Mouse (Mus musculus): Measurements from ENCODE around the gene Arhgap27.

Gene Arhgap27

DNA sequence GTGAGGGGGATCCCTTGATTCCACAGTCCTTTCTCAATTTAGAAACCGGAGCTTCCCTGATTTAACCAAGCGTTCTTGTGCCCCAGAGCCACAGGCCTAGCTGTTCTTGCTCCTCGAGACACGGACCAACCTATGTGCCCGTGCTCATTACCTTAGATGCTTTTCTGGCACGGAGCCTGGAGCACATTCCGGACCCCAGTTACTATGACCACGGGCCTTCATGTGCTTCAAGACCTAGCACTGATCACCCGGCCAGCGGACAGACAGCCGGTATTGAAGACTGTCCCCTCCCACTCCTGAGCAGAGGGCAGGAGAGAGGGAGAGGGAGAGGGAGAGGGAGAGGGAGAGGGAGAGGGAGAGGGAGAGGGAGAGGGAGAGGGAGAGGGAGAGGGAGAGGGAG, 8.2 kb downstream of the Arhgap27 start:
- DNase-seq (ENCODE audit: low read depth), result no peak

GRCm38 (mm10) chr11:103354033-103354432, 9.5 kb downstream of the Arhgap27 start:
- DNase-seq (ENCODE audit: low read depth), result no peak

DNA sequence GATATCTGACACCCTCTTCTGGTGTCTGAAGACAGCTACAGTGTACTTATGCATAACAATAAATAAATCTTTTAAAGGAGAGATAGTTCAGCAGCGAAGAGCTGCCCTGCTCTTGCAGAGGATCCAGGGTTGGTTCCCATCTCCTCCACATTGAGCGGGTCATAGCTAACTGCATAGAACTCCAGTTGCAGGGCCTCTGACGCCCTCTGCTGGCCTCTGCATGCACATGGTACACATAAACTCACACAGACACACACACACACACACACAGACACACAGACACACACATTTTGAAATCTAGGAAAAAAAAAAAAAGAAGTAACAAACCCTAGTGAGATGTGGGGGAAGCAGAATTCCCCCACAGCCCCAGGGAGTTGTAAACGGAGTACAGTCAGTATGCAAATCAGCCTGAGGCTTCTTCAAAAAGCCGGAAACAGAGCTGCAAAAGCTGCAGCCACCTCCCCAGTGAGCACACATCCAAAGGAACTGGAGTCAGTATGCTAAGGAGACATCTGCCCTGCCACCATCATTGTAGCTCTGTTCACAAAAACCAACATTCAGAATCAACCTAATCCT, 11.2 kb downstream of the Arhgap27 start:
- no peak for DNase-seq (ENCODE audit: low read depth)

DNA sequence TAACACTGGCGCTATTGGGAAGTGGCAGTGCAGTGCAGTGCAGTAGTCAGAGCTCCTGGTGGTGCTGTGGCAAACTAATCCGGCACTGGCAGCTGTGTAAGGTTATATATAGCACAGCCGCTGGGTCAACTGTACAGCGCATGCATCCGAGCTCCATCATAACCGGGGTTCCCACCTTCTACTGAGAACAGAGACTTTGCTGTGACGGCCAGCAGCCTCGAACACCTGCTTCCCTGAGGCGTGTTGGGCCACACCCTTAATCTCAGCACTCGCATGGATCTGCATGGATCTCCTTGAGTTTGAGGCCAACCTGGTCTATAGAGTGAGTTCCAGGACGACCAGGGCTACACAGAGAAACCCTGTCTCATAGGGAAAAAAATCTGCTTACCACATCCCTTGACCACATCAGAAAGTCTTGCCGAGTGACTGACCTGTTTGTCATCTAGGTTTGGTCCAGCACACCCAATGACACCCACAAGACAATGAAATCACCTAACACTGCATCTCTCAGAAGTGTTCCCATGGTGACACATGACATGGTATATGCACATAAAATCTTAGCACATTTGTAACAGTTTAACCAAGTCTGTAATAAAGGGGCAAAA, 12.7 kb downstream of the Arhgap27 start:
- DNase-seq (ENCODE audit: low read depth), result no peak

- DNase-seq (ENCODE audit: low read depth), result no peak
Measured at GRCm38 (mm10) chr11:103349699-103350098, 13.8 kb downstream of the Arhgap27 start.

GRCm38 (mm10) chr11:103346657-103347056, 16.8 kb downstream of the Arhgap27 start:
- DNase-seq (ENCODE audit: low read depth), result no peak

DNA sequence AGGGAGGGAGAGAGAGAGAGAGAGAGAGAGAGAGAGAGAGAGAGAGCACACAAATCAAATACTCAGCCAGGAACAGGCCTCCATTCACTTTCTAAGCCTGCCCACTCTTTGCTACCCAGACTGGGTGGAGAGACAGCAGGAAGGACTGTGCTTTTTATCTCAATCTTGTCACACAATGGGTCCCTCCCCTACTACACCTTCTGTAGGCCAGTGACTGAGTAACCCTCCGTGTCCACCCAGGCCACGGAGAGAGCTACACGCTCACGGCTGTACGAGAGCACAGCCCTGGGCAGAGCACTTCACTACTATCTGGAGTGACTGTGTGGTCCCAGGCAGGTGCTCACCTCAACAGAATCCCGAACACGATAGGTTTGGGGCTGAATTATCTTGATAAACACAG, 17.3 kb downstream of the Arhgap27 start:
- DNase-seq (ENCODE audit: low read depth), result no peak

- DNase-seq (ENCODE audit: low read depth), result no peak
Measured at GRCm38 (mm10) chr11:103345408-103346091, 17.9 kb downstream of the Arhgap27 start.

DNA sequence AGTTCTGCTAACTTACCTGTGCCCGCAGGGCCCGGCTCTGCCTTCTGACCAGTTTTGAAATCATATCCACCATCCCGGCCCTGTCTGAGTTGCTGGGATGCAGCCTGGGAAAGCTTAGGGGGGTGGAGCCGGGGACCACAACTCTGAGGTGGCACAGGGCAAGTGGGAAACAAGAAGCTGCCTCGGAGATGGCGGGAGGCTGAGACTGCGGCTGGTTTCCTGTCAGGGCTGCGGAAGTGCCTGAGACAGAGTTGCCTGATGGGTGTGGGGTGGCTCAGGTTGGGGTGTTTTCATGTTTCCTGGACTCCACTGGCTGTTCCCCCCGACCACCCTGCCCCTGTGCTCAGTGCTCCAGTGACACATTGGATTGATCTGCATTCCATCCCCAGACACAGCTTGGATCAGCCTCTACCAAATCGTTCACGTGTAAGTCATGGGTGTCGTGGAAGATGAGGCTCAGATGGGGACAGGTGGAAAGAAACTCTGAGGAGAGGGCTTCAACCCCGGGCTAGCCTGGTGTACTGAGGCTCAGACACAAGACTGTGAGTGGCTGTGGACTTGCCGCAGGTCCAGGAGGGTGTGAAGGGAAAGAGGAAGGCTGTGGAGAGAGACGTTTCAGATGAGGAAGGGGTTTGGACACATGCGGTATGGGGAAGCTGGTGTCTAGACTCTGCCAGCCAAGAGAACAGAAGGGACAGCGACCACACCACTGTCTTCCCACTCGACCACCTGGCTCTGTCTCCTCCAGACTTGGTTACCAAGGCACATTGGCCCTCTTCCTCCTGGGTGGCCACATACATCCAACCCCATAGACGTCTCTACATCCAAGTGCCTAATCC, 18.8 kb downstream of the Arhgap27 start:
- no peak for DNase-seq (ENCODE audit: low read depth)

DNA sequence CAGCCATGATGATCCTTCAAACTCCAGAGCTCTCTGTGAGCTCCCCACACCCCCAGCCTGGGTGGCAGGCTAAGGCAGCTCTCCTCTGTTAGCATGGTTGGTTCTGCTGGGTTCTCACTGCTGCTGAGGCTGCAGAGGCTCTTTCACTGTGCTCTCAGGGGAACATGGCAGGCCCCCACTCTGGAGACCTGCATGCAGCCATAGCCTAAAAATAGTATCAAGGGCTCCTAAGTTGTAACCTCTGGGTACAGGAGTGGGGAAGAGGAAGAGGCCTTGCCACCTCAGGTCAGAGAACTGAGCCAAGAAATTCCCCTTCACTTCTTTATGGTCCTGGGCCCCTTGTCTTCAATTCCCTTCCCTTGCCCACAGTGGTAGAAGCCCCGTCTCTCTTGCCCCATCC, 19.6 kb downstream of the Arhgap27 start:
- DNase-seq (ENCODE audit: low read depth), result no peak

- DNase-seq (ENCODE audit: low read depth), result no peak
Measured at GRCm38 (mm10) chr11:103343063-103343462, 20.4 kb downstream of the Arhgap27 start.

DNA sequence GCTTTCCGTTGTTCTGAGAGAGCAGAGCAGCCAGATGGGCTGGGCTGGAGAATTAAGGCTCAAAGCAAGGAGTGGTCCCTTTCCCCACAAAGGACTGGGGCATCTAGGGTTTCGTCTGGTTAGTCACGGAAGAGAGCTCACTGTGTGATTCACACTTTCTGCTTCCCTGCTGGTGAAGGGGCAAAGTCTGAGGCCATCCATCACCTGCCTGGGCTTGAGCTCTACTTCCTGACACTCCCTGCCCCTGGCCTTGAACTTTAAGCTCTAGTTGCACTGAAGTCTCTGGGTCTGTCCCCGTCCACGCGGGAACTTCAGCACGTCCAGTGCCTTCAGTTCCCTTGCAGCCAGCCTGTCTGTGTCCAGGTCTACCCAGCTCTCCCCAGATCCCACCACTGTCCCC, 22.8 kb downstream of the Arhgap27 start:
- no peak for DNase-seq (ENCODE audit: low read depth)

- no peak for DNase-seq (ENCODE audit: low read depth)
Measured at GRCm38 (mm10) chr11:103340130-103340529, 23.4 kb downstream of the Arhgap27 start.

GRCm38 (mm10) chr11:103339414-103340119, 23.9 kb downstream of the Arhgap27 start:
- DNase-seq (ENCODE audit: low read depth), result no peak

GRCm38 (mm10) chr11:103338671-103339070, 24.8 kb downstream of the Arhgap27 start:
- DNase-seq (ENCODE audit: low read depth), result no peak

GRCm38 (mm10) chr11:103338119-103338518, 25.4 kb downstream of the Arhgap27 start:
- DNase-seq (ENCODE audit: low read depth), result no peak

DNA sequence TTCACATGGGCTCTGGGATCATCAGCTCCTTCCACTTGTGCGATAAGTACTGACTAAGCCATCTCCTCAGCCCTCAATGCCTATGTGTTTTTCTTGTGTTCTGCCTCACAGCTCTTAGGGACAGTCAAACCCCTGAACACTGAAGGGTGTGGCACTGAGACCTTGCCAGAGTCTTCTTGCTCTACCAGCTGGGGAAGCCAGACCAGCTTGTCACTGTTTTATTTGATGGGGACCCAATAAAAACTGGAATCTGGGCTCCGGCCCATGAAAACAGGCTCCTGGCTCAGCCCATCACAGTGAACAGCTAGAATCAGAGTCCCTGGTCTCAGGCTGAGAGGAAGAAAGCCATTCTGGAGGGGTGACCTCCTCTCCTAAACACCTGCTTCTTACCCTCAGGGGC, 26.3 kb downstream of the Arhgap27 start:
- no peak for DNase-seq (ENCODE audit: low read depth)

- no peak for DNase-seq (ENCODE audit: low read depth)
Measured at GRCm38 (mm10) chr11:103335561-103335960, 27.9 kb downstream of the Arhgap27 start.

DNA sequence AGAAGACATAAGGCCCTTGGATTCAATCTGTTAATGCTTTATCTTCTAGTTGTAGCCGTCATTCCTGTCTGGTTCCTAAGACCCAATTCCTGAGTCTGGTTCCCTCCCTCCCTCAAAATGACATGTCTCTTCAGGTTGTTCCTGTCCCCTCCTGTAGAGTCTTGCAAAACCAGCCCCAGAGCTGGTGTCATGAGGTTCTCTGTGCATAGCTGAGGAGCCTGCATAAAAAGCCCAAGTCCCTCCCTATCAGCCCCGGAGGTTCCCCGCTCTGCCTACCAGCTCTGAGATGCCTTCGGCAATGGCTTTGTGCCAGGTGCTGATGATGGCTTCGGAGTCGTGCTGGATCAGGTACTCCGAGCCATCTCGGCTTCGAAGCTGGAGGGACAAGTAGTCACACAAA, 28.6 kb downstream of the Arhgap27 start:
- no peak for DNase-seq (ENCODE audit: low read depth)

DNA sequence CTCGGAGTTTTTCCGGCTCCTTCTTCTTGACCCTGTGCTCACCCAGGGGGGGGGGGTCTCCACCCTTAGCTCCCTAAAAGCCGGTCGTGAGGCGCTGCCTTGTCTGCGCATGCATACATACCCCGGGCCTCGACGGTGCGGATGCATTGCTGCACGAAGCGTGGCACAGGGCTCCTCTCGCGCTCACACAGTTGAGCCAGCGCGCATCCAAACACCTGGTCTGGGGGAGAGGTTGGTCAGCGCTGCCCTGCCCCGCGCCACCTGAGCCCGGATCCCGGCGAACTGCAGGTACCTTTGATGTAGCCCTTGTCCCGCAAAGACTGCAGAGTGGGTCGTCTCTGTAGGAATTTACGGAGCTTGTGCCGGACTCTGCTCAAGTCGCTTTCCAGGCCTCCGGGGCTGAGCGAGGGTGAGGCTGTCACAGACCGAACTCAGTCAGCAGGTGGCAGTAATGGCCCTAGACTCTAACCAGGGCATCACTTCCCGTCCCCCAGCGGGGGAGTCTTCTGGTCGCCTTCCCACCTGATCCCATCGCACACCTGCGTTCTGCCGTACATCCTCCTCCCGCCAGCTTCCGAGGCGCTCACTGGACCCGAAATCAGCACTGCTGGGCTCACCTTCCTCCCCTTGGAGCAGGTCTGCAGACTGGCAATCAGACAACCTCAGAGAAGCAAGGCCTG, 29.6 kb downstream of the Arhgap27 start:
- no peak for DNase-seq (ENCODE audit: low read depth)

DNA sequence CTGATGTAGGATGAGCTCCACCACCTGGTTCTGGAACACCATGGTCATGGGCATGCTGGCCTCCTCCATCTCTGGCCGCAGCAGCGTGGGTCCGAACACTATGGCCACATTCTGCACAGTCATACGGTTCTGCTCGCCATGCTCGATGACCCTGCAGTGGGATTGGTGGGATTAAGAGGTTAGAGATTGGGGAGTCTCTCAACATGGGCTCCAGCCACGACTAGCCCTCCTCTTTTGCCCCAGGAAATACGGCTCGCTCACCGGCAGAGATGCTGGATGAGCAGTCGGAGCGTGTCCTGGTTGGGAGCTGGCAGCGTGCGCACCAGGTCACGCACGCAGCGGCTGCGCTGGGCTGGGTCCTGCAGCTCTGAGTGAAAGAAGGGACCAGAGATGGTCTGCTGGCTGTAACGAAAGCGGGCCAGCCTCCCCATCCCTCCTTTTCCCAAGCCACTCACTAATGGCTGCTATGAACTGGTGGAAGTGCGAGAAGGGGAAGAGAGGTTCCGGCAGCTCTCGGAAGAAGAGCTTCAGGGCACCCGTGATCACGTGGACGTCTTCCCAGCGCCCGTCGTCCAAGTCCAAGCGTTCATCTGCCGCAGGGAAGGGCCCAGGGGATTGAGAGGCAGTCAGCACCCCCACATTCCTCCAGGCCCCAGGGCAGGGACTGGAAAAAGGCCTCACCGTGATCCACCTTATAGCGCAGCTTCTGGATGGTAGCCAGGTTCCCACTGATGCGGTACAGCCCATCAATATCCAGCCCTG, 30.4 kb downstream of the Arhgap27 start:
- DNase-seq (ENCODE audit: low read depth), result no peak

Measured in c-Kit-positive CD71-positive TER-119-negative erythroid progenitor cells, embryonic 14.5 days (primary cell).